Mouse (Mus musculus): Measurements from ENCODE around the gene Ube2e2. TPM values are rescaled to one million over a fixed set of nuclear protein-coding genes. Genes with fewer than 3 reads are reported as not detected.

Gene Ube2e2
- total and polyA plus RNA-seq, 3 experiments, result not detected

DNA sequence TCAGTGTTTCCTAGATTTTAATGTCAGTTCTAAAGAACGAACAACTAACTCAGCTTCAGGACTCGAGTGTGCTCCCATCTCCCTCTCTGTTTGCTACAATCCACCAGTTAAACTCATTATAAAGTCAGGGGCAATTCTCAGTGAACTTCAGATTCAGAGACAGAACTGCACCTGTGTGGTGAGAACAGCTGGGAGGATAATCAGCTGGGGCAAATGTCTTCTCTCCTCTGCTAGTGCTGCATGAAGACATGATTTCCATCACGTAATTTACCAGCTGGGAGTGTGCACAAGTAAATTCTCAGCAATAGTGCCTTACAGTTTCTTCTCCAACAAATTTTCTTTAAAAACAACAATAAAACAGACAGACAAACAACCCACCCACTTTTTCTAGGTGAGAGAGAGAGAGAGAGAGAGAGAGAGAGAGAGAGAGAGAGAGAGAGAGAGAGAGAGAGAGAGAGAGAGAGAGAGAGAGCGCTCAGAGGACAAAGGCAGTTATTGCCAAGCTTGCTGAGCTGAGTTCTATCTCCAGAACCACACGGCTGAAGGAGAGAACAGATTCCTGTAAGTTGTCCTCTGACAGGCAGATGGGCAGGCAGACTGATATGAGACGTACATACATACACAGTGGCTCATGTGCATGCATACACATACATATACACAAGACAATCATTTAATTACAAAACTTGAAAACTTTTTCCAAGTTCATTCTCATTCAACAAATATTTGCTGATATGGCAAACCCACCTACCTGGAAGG, 134.3 kb downstream of the Ube2e2 start:
- no peak overlapping the region for H3K4me3 ChIP-seq (replicated peaks in 1 of 3; ENCODE audit: low read depth in 2 of 3, low read length in 2 of 3, poor library complexity in 1 of 3)
- no peak for TF ChIP-seq CHD2 (IDR thresholded peaks at IDR 0.05; ENCODE audit: low read length)
- TF ChIP-seq ELF1 (IDR thresholded peaks at IDR 0.05; ENCODE audit: low read depth, low read length), result no peak
- TF ChIP-seq UBTF (IDR thresholded peaks at IDR 0.05; ENCODE audit: low read depth, low read length), result no peak
- no peak for TF ChIP-seq MAZ (IDR thresholded peaks at IDR 0.05; ENCODE audit: low read depth, low read length)
- DNase-seq (ENCODE audit: extremely low read depth), result no peak
- in situ Hi-C loops (cut with MboI; ENCODE audit: low pct_ligation_motif_present, low pct_unique_long_range_greater_than_20kb, low sequenced_read_pairs) (no loop called here), dilution Hi-C loops (cut with MboI; ENCODE audit: extremely low pct_ligation_motif_present, extremely low pct_unique_long_range_greater_than_20kb, low sequenced_read_pairs) (no loop called here)
- no peak overlapping the region for H3K27ac ChIP-seq (ENCODE audit: insufficient read depth, low read depth)
- no peaks in the 10 kb centered on the region for H3K9me3 ChIP-seq (replicated peaks; ENCODE audit: low read length)
- H3K9ac ChIP-seq (ENCODE audit: insufficient read depth, low read depth), result no peak overlapping the region
- no peak overlapping the region for H3K4me2 ChIP-seq (ENCODE audit: insufficient read depth, low read depth, poor library complexity, severe bottlenecking)
- H3K36me3 ChIP-seq (replicated peaks in 1 of 2; ENCODE audit: control insufficient read depth in 1 of 2, insufficient read depth in 1 of 2, low read length in 1 of 2), result no peaks in the 10 kb centered on the region
- H3K27me3 ChIP-seq (replicated peaks), result no peaks in the 10 kb centered on the region
- no peaks in the 10 kb centered on the region for H3K79me2 ChIP-seq (replicated peaks; ENCODE audit: control insufficient read depth, extremely low read depth, insufficient read depth, poor library complexity, severe bottlenecking)
- no peaks in the 10 kb centered on the region for H3K4me1 ChIP-seq (ENCODE audit: control insufficient read depth in 1 of 2, insufficient read depth in 2 of 2)

DNA sequence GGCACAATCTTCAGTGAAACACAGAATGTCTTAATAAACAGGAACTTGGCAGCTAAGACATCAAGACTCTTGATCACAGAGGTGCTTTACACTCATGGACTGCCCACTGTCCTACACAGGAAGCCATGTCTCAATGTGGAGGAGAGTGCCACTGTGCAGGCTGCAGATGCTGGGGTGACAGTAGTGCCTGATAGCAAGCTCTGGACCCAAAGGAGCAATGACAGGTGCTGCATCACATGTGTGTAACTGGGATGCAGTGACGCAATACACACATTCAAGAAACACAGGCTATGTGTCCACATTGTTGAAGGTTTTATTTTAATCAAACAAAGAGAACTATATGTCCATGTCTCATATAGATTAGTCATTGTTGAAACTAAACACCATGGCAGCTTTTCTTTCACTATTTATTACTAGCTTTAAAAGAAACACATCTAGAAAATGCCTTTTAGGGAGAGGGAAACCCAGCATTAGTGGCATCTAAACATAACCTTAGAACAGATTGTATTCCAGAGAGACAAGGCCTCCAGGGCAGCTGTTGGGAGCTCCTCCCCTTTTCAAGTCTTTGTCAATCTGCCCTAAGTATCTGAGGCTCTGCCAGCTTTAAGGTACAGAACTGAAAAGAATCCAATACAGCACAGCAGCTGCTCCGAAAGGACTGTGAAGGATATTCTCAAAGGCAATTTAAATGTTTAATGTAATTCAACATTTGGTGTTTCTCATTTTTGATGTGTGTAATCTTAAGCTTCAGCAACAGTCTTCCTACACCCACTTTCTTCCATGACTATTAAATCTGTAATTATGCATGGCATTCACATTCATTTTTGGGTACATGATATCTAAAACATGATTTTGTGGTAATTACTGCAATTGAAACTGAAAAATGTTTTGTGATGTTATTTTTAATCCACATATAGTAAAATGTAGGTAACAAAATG, 135.2 kb downstream of the Ube2e2 start:
- Histone ChIP-seq H3K36me3 (replicated peaks in 1 of 2; ENCODE audit: control insufficient read depth in 1 of 2, insufficient read depth in 1 of 2, low read length in 1 of 2) (no peaks in the 10 kb centered on the region), H3K27me3 (replicated peaks) (no peaks in the 10 kb centered on the region), H3K79me2 (replicated peaks; ENCODE audit: control insufficient read depth, extremely low read depth, insufficient read depth, poor library complexity, severe bottlenecking) (no peaks in the 10 kb centered on the region), H3K9ac (ENCODE audit: insufficient read depth, low read depth) (no peak overlapping the region), H3K9me3 (replicated peaks; ENCODE audit: low read length) (no peaks in the 10 kb centered on the region), H3K4me2 (ENCODE audit: insufficient read depth, low read depth, poor library complexity, severe bottlenecking) (no peak overlapping the region), H3K27ac (ENCODE audit: insufficient read depth, low read depth) (no peak overlapping the region), H3K4me1 (ENCODE audit: control insufficient read depth in 1 of 2, insufficient read depth in 2 of 2) (no peaks in the 10 kb centered on the region), H3K4me3 (replicated peaks in 1 of 3; ENCODE audit: low read depth in 2 of 3, low read length in 2 of 3, poor library complexity in 1 of 3) (no peak overlapping the region)
- DNase-seq (ENCODE audit: extremely low read depth), result no peak
- TF ChIP-seq JUN (IDR thresholded peaks at IDR 0.05; ENCODE audit: insufficient read depth, low read depth, low read length), result no peak
- no peak for TF ChIP-seq JUND (conservative IDR thresholded peaks at IDR 0.05; ENCODE audit: low read depth, low read length)
- no peak for TF ChIP-seq EP300 (IDR thresholded peaks at IDR 0.05; ENCODE audit: low read length)
- TF ChIP-seq CHD2 (IDR thresholded peaks at IDR 0.05; ENCODE audit: low read length), result no peak
- no peak for TF ChIP-seq GABPA (IDR thresholded peaks at IDR 0.05; ENCODE audit: insufficient replicate concordance, low read depth, low read length)
- no peak for TF ChIP-seq MXI1 (IDR thresholded peaks at IDR 0.05; ENCODE audit: low read depth, low read length)
- TF ChIP-seq MYC (IDR thresholded peaks at IDR 0.05; ENCODE audit: low read depth, low read length), result no peak
- no peak for TF ChIP-seq MAX (IDR thresholded peaks at IDR 0.05; ENCODE audit: low read length)
- no peak for TF ChIP-seq POLR2A (IDR thresholded peaks at IDR 0.05; ENCODE audit: low read depth, low read length)
- in situ Hi-C loops (cut with MboI; ENCODE audit: low pct_ligation_motif_present, low pct_unique_long_range_greater_than_20kb, low sequenced_read_pairs), result no loop called here
- dilution Hi-C loops (cut with MboI; ENCODE audit: extremely low pct_ligation_motif_present, extremely low pct_unique_long_range_greater_than_20kb, low sequenced_read_pairs), result no loop called here

Data from CH12.LX (cell line).